Mouse (Mus musculus) brown adipose tissue, adult 24 weeks (tissue): ENCODE data around the gene Castor1. TPM values are rescaled to one million over a fixed set of nuclear protein-coding genes. Genes with fewer than 3 reads are reported as not detected.

Source experiments
- H3K27ac ChIP-seq: fragments of 200-500 bp; replicated peaks from 2 replicates; pipeline ENCODE4 v1.5.1; 2012; ENCODE audit warnings: low read depth, mild to moderate bottlenecking, low read length
- H3K4me1 ChIP-seq: fragments of 200-500 bp; 2 replicates; pipeline ENCODE4 v1.6.1; 2012; ENCODE audit warnings: low read length, mixed read lengths; ENCODE audit not compliant: control insufficient read depth, insufficient read depth, insufficient read length
- H3K4me3 ChIP-seq: fragments of 200-500 bp; 2 replicates; pipeline ENCODE4 v1.5.1; 2012; ENCODE audit warnings: low read depth, mild to moderate bottlenecking, low read length, moderate library complexity; ENCODE audit not compliant: insufficient read depth
- polyA plus RNA-seq: library from polyadenylated mRNA; stranded (reverse); fragments of >200 nt; gene quantifications from 2 replicates; pipeline ENCODE4 v1.2.4, GENCODE M21; 2012; ENCODE audit not compliant: missing spikeins, insufficient read depth, insufficient read length

Gene Castor1
- polyA plus RNA-seq, 1 experiment, result 2.4 TPM

- Histone ChIP-seq H3K27ac (peak overlapping the region; percentile 75), H3K4me3 (peak overlapping the region; percentile 65), H3K4me1 (peaks cover 14% of the 10 kb centered on the region)
These were observed 1.3 kb downstream of the Castor1 start for GRCm38 (mm10) chr11:4219317-4219751.

- H3K27ac ChIP-seq, result no peak overlapping the region
These were observed 1.9 kb downstream of the Castor1 start for GRCm38 (mm10) chr11:4219908-4220307.

GRCm38 (mm10) chr11:4220443-4221400 lies 2.7 kb downstream of the Castor1 start:
- Histone ChIP-seq H3K27ac (no peak overlapping the region), H3K4me3 (no peak overlapping the region), H3K4me1 (peaks cover 11% of the 10 kb centered on the region)

More at GRCm38 (mm10) chr11:4219908-4220307, 1.9 kb downstream of the Castor1 start:
- peaks cover 14% of the 10 kb centered on the region for H3K4me1 ChIP-seq
- H3K4me3 ChIP-seq, result no peak overlapping the region

DNA sequence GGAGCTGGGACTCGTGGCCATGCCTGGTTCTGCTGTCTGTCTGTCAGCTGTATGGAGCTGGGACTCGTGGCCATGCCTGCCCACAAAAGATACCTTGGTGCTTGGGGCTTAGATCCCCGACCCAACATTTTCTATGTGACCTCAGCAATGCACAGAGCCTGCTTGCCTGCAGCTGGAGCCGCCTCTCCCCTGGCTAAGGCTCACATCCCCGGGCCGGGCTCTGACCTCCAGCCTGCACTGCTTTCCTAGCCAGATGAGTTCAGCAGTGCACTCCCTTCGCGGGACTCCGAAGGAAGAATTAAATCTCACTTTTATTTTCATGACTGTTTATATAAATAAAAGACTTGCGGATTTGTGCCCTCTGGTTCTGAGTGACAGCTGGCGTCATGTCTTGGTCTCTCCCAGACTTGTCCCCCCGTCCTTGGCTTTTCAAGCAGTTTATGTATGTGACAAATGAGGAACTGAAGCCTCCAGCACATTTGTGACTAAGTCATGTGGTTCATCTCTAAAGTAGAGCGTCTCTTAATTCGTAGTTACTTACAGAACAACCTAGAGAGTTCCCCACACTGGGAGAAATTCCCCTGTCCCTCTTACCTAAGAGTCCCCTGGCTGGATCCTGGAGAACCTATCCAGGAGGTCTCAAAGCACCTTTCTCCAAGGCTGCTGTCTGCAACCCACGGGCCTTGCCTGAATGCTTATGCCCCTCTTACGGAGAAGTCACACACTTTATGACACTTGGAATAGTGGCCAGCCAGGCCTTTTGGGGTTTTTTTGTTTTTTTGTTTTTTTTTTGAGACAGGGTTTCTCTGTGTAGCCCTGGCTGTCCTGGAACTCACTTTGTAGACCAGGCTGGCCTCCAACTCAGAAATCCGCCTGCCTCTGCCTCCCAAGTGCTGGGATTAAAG lies 4.3 kb downstream of the Castor1 start:
- H3K4me3 ChIP-seq, result no peak overlapping the region
- H3K27ac ChIP-seq, result no peak overlapping the region
- H3K4me1 ChIP-seq, result peaks cover 8% of the 10 kb centered on the region

- peaks cover 6% of the 10 kb centered on the region for H3K4me1 ChIP-seq
- H3K4me3 ChIP-seq, result no peak overlapping the region
- H3K27ac ChIP-seq, result no peak overlapping the region
These were observed 5.6 kb downstream of the Castor1 start for GRCm38 (mm10) chr11:4223393-4224188.

DNA sequence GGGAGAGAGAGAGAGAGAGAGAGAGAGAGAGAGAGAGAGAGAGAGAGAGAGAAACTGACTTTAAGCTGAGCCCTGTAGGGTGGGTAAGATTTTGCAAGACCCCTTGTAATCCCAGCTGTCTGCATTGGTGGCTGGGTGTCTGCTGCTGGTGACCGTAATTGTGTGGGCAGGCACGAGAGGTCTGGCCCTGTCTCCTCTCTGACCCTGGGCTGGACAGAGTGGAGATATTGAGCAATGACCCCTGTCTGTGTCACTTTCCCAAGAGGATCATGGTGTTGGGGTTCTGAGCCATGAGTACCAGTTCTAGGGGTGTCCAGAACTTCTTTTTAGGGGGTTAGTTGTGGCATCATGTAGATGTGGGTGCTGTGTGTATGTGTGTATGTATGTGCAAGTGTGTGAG lies 6.2 kb downstream of the Castor1 start:
- Histone ChIP-seq H3K4me1 (peaks cover 4% of the 10 kb centered on the region), H3K27ac (no peak overlapping the region), H3K4me3 (no peak overlapping the region)

GRCm38 (mm10) chr11:4226569-4227325 lies 8.7 kb downstream of the Castor1 start:
- no peak overlapping the region for H3K27ac ChIP-seq
- peaks cover 7% of the 10 kb centered on the region; the same call in 1 of the 2 replicates for H3K4me1 ChIP-seq
- H3K4me3 ChIP-seq, result no peak overlapping the region

GRCm38 (mm10) chr11:4228463-4228862 lies 10.4 kb downstream of the Castor1 start:
- H3K4me1 ChIP-seq, result peaks cover 7% of the 10 kb centered on the region; the same call in 1 of the 2 replicates
- no peak overlapping the region for H3K27ac ChIP-seq
- no peak overlapping the region for H3K4me3 ChIP-seq

DNA sequence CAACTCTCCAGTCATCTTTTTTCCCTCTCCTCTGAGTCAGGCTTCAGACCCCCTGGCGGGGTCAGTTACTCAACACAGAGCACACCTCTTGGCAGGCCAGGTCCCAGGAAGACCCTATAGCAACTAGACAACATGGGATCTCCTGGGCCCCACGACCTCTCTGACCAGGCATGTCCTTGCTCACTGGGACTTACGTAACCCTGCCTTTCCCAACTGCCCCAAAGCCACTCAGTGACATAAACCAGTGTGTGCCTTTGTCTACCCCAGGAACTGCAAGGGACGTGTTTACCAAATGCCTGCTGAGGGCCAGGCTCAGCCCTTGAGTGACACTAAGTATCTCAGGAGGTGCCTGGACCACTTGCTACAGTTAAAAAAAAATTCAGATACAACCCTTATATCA lies 11.8 kb downstream of the Castor1 start:
- no peak overlapping the region for H3K4me3 ChIP-seq
- H3K27ac ChIP-seq, result no peak overlapping the region
- peaks cover 7% of the 10 kb centered on the region; the same call in 1 of the 2 replicates for H3K4me1 ChIP-seq

- H3K4me1 ChIP-seq, result peaks cover 7% of the 10 kb centered on the region; the same call in 1 of the 2 replicates
- H3K4me3 ChIP-seq, result no peak overlapping the region
- H3K27ac ChIP-seq, result no peak overlapping the region
These were observed 13.4 kb downstream of the Castor1 start for GRCm38 (mm10) chr11:4231435-4231834.

GRCm38 (mm10) chr11:4232644-4233043 lies 14.6 kb downstream of the Castor1 start:
- Histone ChIP-seq H3K4me3 (no peak overlapping the region), H3K27ac (no peak overlapping the region), H3K4me1 (peaks cover 7% of the 10 kb centered on the region; the same call in 1 of the 2 replicates)

DNA sequence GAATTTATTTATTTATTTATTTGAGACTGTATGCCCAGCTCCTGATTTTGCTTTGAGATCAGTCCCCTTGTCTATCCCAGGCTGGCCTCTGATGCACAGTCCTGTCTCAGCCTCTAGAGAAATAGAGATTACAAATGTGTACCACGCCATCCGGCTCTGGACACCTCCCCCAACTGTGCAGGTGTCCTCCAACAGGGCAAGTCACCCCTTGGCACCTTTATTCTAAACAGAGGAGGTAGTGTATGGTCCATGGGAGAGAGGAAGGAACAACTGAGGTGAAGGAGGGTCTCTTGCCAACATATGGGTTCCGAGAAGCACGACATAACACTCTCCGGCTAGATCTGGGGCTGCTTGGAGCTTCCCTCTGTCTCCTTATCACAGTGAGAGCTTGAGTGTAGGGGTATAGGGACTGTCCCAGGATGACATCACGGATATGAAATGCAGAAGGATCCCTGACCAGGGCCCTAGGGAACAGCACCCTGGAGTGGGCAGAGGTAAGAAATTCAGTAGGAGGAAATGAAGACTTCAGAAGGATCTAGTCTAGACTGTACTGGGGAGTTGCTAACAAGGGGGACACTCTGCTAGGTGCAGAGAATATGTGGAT lies 17.1 kb downstream of the Castor1 start:
- H3K27ac ChIP-seq, result no peak overlapping the region
- no peaks in the 10 kb centered on the region for H3K4me1 ChIP-seq

GRCm38 (mm10) chr11:4235665-4236545 lies 17.9 kb downstream of the Castor1 start, which contains the start of gene Osm:
Gene Osm, plus strand, starts transcription at chr11:4236420.
- no peaks in the 10 kb centered on the region for H3K4me1 ChIP-seq
- peak within 1 kb of the TSS; percentile 24 for H3K4me3 ChIP-seq
- H3K27ac ChIP-seq, result no peak within 1 kb of the TSS

More for the DNA sequence above, 17.1 kb downstream of the Castor1 start:
- no peak overlapping the region for H3K4me3 ChIP-seq
